Mouse (Mus musculus): Measurements from ENCODE around the gene Mgat3. TPM values are rescaled to one million over a fixed set of nuclear protein-coding genes. Genes with fewer than 3 reads are reported as not detected.

Gene Mgat3
- 13.3 and 14.6 TPM in 2 replicates for polyA plus RNA-seq (2015; fragmentation: Nextera tagmentation; extraction: Ambion mirVana)

- Histone ChIP-seq H3K9ac (peak within 1 kb of the TSS; percentile 99), H3K36me3 (no peaks in the 10 kb centered on the region), H3K9me3 (no peaks in the 10 kb centered on the region), H3K4me3 (peak within 1 kb of the TSS; percentile 95), H3K27ac (replicated peaks) (peak within 1 kb of the TSS; percentile 97), H3K4me2 (peak within 1 kb of the TSS; percentile 75), H3K27me3 (no peaks in the 10 kb centered on the region), H3K4me1 (replicated peaks) (peaks cover 44% of the 10 kb centered on the region)
- 2% methylated on average over 56 of the region's 85 CpGs for WGBS
- ATAC-seq (ENCODE audit: low read depth), result peak; percentile 73
Measured at GRCm38 (mm10) chr15:80173001-80173771, at the start of gene Mgat3. Gene Mgat3, plus strand, starts transcription at chr15:80173721.

- no peak for ATAC-seq (ENCODE audit: low read depth)
- H3K4me1 ChIP-seq (replicated peaks), result no peaks in the 10 kb centered on the region
- no peak overlapping the region for H3K9ac ChIP-seq
- no peaks in the 10 kb centered on the region for H3K36me3 ChIP-seq
- no peaks in the 10 kb centered on the region for H3K9me3 ChIP-seq
- H3K27ac ChIP-seq (replicated peaks), result no peak overlapping the region
- H3K4me3 ChIP-seq, result no peak overlapping the region
- H3K4me2 ChIP-seq, result no peak overlapping the region
- 76% methylated on average over 4 of the region's 4 CpGs for WGBS
- no peaks in the 10 kb centered on the region for H3K27me3 ChIP-seq
Measured at GRCm38 (mm10) chr15:80124651-80125050, 48.9 kb upstream of the Mgat3 start.

- Histone ChIP-seq H3K9ac (no peak overlapping the region), H3K27ac (replicated peaks) (no peak overlapping the region), H3K36me3 (no peaks in the 10 kb centered on the region), H3K4me3 (no peak overlapping the region), H3K9me3 (no peaks in the 10 kb centered on the region), H3K4me1 (replicated peaks) (no peaks in the 10 kb centered on the region), H3K27me3 (no peaks in the 10 kb centered on the region), H3K4me2 (no peak overlapping the region)
- WGBS, result 65% methylated on average over 1 of the region's 1 CpGs
- no peak for ATAC-seq (ENCODE audit: low read depth)
Measured at GRCm38 (mm10) chr15:80127191-80127590, 46.3 kb upstream of the Mgat3 start.

- H3K36me3 ChIP-seq, result no peaks in the 10 kb centered on the region
- no peak for ATAC-seq (ENCODE audit: low read depth)
- peaks cover 14% of the 10 kb centered on the region for H3K4me1 ChIP-seq (replicated peaks)
- 91% methylated on average over 6 of the region's 6 CpGs for WGBS
- no peak overlapping the region for H3K4me3 ChIP-seq
- no peaks in the 10 kb centered on the region for H3K9me3 ChIP-seq
- no peaks in the 10 kb centered on the region for H3K27me3 ChIP-seq
- H3K27ac ChIP-seq (replicated peaks), result no peak overlapping the region
- no peak overlapping the region for H3K9ac ChIP-seq
- no peak overlapping the region for H3K4me2 ChIP-seq
Measured at GRCm38 (mm10) chr15:80129982-80130381, 43.5 kb upstream of the Mgat3 start.

- no peak for ATAC-seq (ENCODE audit: low read depth)
- no peaks in the 10 kb centered on the region for H3K9me3 ChIP-seq
- WGBS, result 81% methylated on average over 5 of the region's 5 CpGs
- no peaks in the 10 kb centered on the region for H3K27me3 ChIP-seq
- no peak overlapping the region for H3K9ac ChIP-seq
- H3K36me3 ChIP-seq, result no peaks in the 10 kb centered on the region
- H3K27ac ChIP-seq (replicated peaks), result no peak overlapping the region
- H3K4me3 ChIP-seq, result no peak overlapping the region
- H3K4me2 ChIP-seq, result no peak overlapping the region
- H3K4me1 ChIP-seq (replicated peaks), result peaks cover 17% of the 10 kb centered on the region
Measured at GRCm38 (mm10) chr15:80130689-80131088, 42.8 kb upstream of the Mgat3 start.

- WGBS, result 82% methylated on average over 6 of the region's 6 CpGs
Measured at GRCm38 (mm10) chr15:80131421-80131820, 42.1 kb upstream of the Mgat3 start.

GRCm38 (mm10) chr15:80132452-80132851 lies 41.1 kb upstream of the Mgat3 start:
- Histone ChIP-seq H3K9me3 (no peaks in the 10 kb centered on the region), H3K27me3 (no peaks in the 10 kb centered on the region), H3K4me2 (peak overlapping the region; percentile 70), H3K4me3 (peak overlapping the region; percentile 65), H3K9ac (no peak overlapping the region), H3K36me3 (peaks cover 11% of the 10 kb centered on the region; the same call in 1 of the 2 replicates), H3K4me1 (replicated peaks) (peaks cover 21% of the 10 kb centered on the region), H3K27ac (replicated peaks) (0 out of 2 replicates have a peak overlapping the region, but pooled peaks have one; percentile 99)
- WGBS, result 82% methylated on average over 9 of the region's 9 CpGs
- ATAC-seq (ENCODE audit: low read depth), result no peak; the same call in 1 of the 2 replicates

More at GRCm38 (mm10) chr15:80131421-80131820, 42.1 kb upstream of the Mgat3 start:
- Histone ChIP-seq H3K27me3 (no peaks in the 10 kb centered on the region), H3K4me2 (no peak overlapping the region), H3K4me1 (replicated peaks) (peaks cover 17% of the 10 kb centered on the region), H3K4me3 (no peak overlapping the region), H3K9ac (no peak overlapping the region), H3K9me3 (no peaks in the 10 kb centered on the region), H3K36me3 (peaks cover 4% of the 10 kb centered on the region; the same call in 1 of the 2 replicates), H3K27ac (replicated peaks) (no peak overlapping the region)
- ATAC-seq (ENCODE audit: low read depth), result no peak

GRCm38 (mm10) chr15:80132993-80133586 lies 40.4 kb upstream of the Mgat3 start, which contains the start of gene Tab1:
Gene Tab1, plus strand, starts transcription at chr15:80133127.
- H3K4me1 ChIP-seq (replicated peaks), result peaks cover 28% of the 10 kb centered on the region
- peak within 1 kb of the TSS; percentile 65 for H3K4me3 ChIP-seq
- peak; percentile 95 for ATAC-seq (ENCODE audit: low read depth)
- peaks cover 11% of the 10 kb centered on the region; the same call in 1 of the 2 replicates for H3K36me3 ChIP-seq
- H3K27ac ChIP-seq (replicated peaks), result peak within 1 kb of the TSS; percentile 99
- H3K9me3 ChIP-seq, result no peaks in the 10 kb centered on the region
- H3K27me3 ChIP-seq, result no peaks in the 10 kb centered on the region
- WGBS, result under 1% methylated on average over 57 of the region's 59 CpGs
- H3K4me2 ChIP-seq, result peak within 1 kb of the TSS; percentile 70
- peak within 1 kb of the TSS; percentile 82 for H3K9ac ChIP-seq

- ATAC-seq (ENCODE audit: low read depth), result peak; percentile 29; the same call in 1 of the 2 replicates
- Histone ChIP-seq H3K4me2 (peak overlapping the region; percentile 70), H3K9ac (peak overlapping the region; percentile 82), H3K27ac (replicated peaks) (peak overlapping the region; percentile 99), H3K4me1 (replicated peaks) (peaks cover 36% of the 10 kb centered on the region), H3K27me3 (no peaks in the 10 kb centered on the region), H3K9me3 (no peaks in the 10 kb centered on the region), H3K4me3 (peak overlapping the region; percentile 65), H3K36me3 (peaks cover 11% of the 10 kb centered on the region; the same call in 1 of the 2 replicates)
- 13% methylated on average over 14 of the region's 14 CpGs for WGBS
Measured at GRCm38 (mm10) chr15:80133682-80134449, 39.7 kb upstream of the Mgat3 start.

GRCm38 (mm10) chr15:80134450-80134847 lies 39.1 kb upstream of the Mgat3 start:
- H3K27me3 ChIP-seq, result no peaks in the 10 kb centered on the region
- WGBS, result 50% methylated on average over 9 of the region's 9 CpGs
- H3K4me1 ChIP-seq (replicated peaks), result peaks cover 37% of the 10 kb centered on the region
- H3K36me3 ChIP-seq, result peaks cover 11% of the 10 kb centered on the region; the same call in 1 of the 2 replicates
- H3K4me3 ChIP-seq, result peak overlapping the region; percentile 65
- H3K27ac ChIP-seq (replicated peaks), result peak overlapping the region; percentile 99
- H3K9ac ChIP-seq, result peak overlapping the region; percentile 82
- ATAC-seq (ENCODE audit: low read depth), result no peak
- peak overlapping the region; percentile 70 for H3K4me2 ChIP-seq
- H3K9me3 ChIP-seq, result no peaks in the 10 kb centered on the region

GRCm38 (mm10) chr15:80135499-80135898 lies 38.0 kb upstream of the Mgat3 start:
- WGBS, result 85% methylated on average over 2 of the region's 2 CpGs
- H3K4me1 ChIP-seq (replicated peaks), result peaks cover 37% of the 10 kb centered on the region
- no peak overlapping the region for H3K9ac ChIP-seq
- ATAC-seq (ENCODE audit: low read depth), result no peak
- H3K27ac ChIP-seq (replicated peaks), result no peak overlapping the region
- H3K4me2 ChIP-seq, result no peak overlapping the region
- no peaks in the 10 kb centered on the region for H3K9me3 ChIP-seq
- no peaks in the 10 kb centered on the region for H3K27me3 ChIP-seq
- H3K4me3 ChIP-seq, result no peak overlapping the region
- H3K36me3 ChIP-seq, result peaks cover 14% of the 10 kb centered on the region
